Mouse (Mus musculus) lung, postnatal 36 days (tissue): ENCODE data around the gene Dhx58.
A peak's percentile ranks its signal among the peaks of the same experiment; 100 is the strongest.
"Not testable (repeated sequence)": the region's sequence is repeated elsewhere in the genome, so short reads cannot be mapped to it uniquely, and the experiment has no call there.

Experiments used
- DNase-seq: peaks from one replicate; pipeline ENCODE4 v3.0.0; 2022; ENCODE audit warnings: mixed read lengths

Gene Dhx58

GRCm38 (mm10) chr11:100700710-100701109 is 3.4 kb downstream of the Dhx58 start:
- DNase-seq = no peak

GRCm38 (mm10) chr11:100697921-100698320 is 6.2 kb downstream of the Dhx58 start:
- DNase-seq = no peak

GRCm38 (mm10) chr11:100694926-100695325 is 9.1 kb downstream of the Dhx58 start:
- peak; percentile 74 for DNase-seq

- DNase-seq = no peak
Observed at GRCm38 (mm10) chr11:100693154-100693553, 10.9 kb downstream of the Dhx58 start.

- no peak for DNase-seq
Observed at GRCm38 (mm10) chr11:100692164-100692616, 11.9 kb downstream of the Dhx58 start, which contains the start of gene Zfp385c. Gene Zfp385c (minus strand): TSS chr11:100692455.

GRCm38 (mm10) chr11:100690389-100690788 is 13.7 kb downstream of the Dhx58 start:
- DNase-seq = no peak

GRCm38 (mm10) chr11:100688443-100688842 is 15.6 kb downstream of the Dhx58 start:
- DNase-seq = no peak

- DNase-seq = no peak
Observed at GRCm38 (mm10) chr11:100687265-100687664, 16.8 kb downstream of the Dhx58 start.

- no peak for DNase-seq
Observed at GRCm38 (mm10) chr11:100685371-100685770, 18.7 kb downstream of the Dhx58 start.

- DNase-seq = no peak
Observed at GRCm38 (mm10) chr11:100684084-100684483, 20.0 kb downstream of the Dhx58 start.

- no peak for DNase-seq
Observed at GRCm38 (mm10) chr11:100682526-100682925, 21.5 kb downstream of the Dhx58 start.

- no peak for DNase-seq
Observed at GRCm38 (mm10) chr11:100681826-100682225, 22.2 kb downstream of the Dhx58 start.

GRCm38 (mm10) chr11:100677810-100678209 is 26.3 kb downstream of the Dhx58 start:
- no peak for DNase-seq

GRCm38 (mm10) chr11:100673169-100673568 is 30.9 kb downstream of the Dhx58 start:
- DNase-seq = peak; percentile 21

- no peak for DNase-seq
Observed at GRCm38 (mm10) chr11:100671956-100672355, 32.1 kb downstream of the Dhx58 start.

- DNase-seq = no peak
Observed at GRCm38 (mm10) chr11:100671049-100671448, 33.0 kb downstream of the Dhx58 start.

- no peak for DNase-seq
Observed at GRCm38 (mm10) chr11:100659806-100660205, 44.3 kb downstream of the Dhx58 start.

- no peak for DNase-seq
Observed at GRCm38 (mm10) chr11:100656458-100656857, 47.6 kb downstream of the Dhx58 start.

- DNase-seq = not testable (repeated sequence)
Observed at GRCm38 (mm10) chr11:100655589-100655988, 48.5 kb downstream of the Dhx58 start.

GRCm38 (mm10) chr11:100651748-100652147 is 52.3 kb downstream of the Dhx58 start:
- no peak for DNase-seq

GRCm38 (mm10) chr11:100651205-100651604 is 52.9 kb downstream of the Dhx58 start:
- no peak for DNase-seq

- DNase-seq = no peak
Observed at GRCm38 (mm10) chr11:100648405-100648804, 55.7 kb downstream of the Dhx58 start.

- peak; percentile 66 for DNase-seq
Observed at GRCm38 (mm10) chr11:100646265-100646664, 57.8 kb downstream of the Dhx58 start.
